Mouse (Mus musculus): Measurements from ENCODE around the gene Ankrd33b. TPM values are rescaled to one million over a fixed set of nuclear protein-coding genes. Genes with fewer than 3 reads are reported as not detected.

Gene Ankrd33b
- total RNA-seq, 1 experiment: 3.8 TPM

DNA sequence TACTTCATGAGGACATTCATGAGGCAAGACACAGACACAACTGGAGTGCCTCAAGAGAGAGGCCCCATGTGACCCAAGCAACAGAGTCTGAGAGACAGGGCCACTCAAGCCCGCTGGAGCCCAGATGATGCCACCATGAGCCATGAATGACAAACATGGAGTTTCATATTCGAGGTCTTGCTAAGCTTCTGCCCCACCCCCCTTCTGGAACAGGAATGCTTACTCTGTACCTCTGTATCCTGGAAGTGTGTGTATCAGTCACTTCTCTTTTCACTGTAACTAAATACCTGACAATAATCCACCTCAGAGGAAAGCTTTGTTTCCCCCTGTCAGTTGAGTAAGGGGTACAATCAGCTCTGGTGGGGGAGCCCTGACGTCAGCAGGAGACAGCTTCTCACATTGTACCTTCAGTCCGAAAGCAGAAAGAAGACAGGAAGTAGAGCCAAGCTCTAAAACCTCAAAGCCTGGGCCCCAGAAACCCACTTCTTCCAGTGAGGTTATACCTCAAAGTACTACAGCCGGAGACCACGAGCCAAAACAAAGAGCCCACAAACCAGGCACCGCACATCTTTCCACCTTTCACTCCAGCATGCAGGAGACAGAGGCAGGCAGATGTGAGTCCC is 34.9 kb downstream of the Ankrd33b start:
- H3K9ac ChIP-seq (ENCODE audit: insufficient read depth, low read depth, low read length, poor library complexity, severe bottlenecking): no peak overlapping the region
- H3K27ac ChIP-seq (ENCODE audit: insufficient read depth, low read depth, low read length, poor library complexity, severe bottlenecking): no peak overlapping the region

DNA sequence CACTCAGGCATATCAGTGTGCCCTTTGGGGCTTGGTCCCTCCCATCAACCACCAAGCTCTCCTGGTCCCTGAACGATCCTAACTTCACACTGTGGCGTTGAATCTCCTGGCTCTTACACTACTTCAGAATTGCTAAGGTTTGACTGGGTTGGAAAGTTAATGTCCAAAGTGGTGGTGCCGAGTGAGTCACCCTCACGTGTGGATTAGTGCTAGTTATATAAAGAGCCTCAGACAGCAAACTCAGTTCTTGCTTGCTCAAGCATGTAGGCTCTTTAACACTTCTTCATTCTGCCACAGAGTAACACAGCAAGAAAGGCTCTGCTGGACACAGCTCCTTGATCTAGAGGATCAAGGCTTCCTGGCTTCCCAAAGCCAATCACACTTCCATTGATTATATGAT is 35.8 kb downstream of the Ankrd33b start:
- in situ Hi-C loops (cut with MboI; ENCODE audit: low sequenced_read_pairs in 2 of 2, unreplicated experiment in 2 of 2): no loop called here
- peaks cover 0 to 4% of the 10 kb centered on the region in 2 experiments; a peak in 1 of 4 replicates for H3K4me1 ChIP-seq (ENCODE audit: control insufficient read depth in 2 of 2, insufficient read depth in 2 of 2, low read length in 2 of 2, poor library complexity in 1 of 2)
- no peaks in the 10 kb centered on the region for H3K36me3 ChIP-seq (ENCODE audit: control insufficient read depth, insufficient read depth, low read length, poor library complexity, severe bottlenecking)
- no peak overlapping the region for H3K9ac ChIP-seq (ENCODE audit: insufficient read depth, low read depth, low read length, poor library complexity, severe bottlenecking)
- no peak overlapping the region for H3K27ac ChIP-seq (ENCODE audit: insufficient read depth, low read depth, low read length, poor library complexity, severe bottlenecking)
- no peak for TF ChIP-seq MAFK (IDR thresholded peaks at IDR 0.05; ENCODE audit: insufficient read depth, low read depth, low read length)
- TF ChIP-seq ZNF384 (IDR thresholded peaks at IDR 0.05; ENCODE audit: low read depth, low read length): no peak
- TF ChIP-seq HCFC1 (IDR thresholded peaks at IDR 0.05; ENCODE audit: borderline replicate concordance, insufficient read depth, low read length): no peak
- TF ChIP-seq CHD2 (IDR thresholded peaks at IDR 0.05; ENCODE audit: low read depth, low read length): no peak
- TF ChIP-seq ZC3H11A (IDR thresholded peaks at IDR 0.05; ENCODE audit: borderline replicate concordance, low read depth, low read length): no peak
- H3K9me3 ChIP-seq (ENCODE audit: control insufficient read depth, insufficient read depth, low read depth, low read length): no peaks in the 10 kb centered on the region
- H3K4me3 ChIP-seq (ENCODE audit: insufficient read depth in 1 of 2, low read depth in 1 of 2, low read length in 2 of 2, poor library complexity in 1 of 2, severe bottlenecking in 1 of 2): no peak overlapping the region
- no peak for DNase-seq (ENCODE audit: low read depth, low spot score)

More for the DNA sequence above, 34.9 kb downstream of the Ankrd33b start:
- in situ Hi-C loops (cut with MboI; ENCODE audit: low sequenced_read_pairs in 2 of 2, unreplicated experiment in 2 of 2): no loop called here
- no peak for DNase-seq (ENCODE audit: low read depth, low spot score)
- H3K4me3 ChIP-seq (ENCODE audit: insufficient read depth in 1 of 2, low read depth in 1 of 2, low read length in 2 of 2, poor library complexity in 1 of 2, severe bottlenecking in 1 of 2): no peak overlapping the region
- H3K36me3 ChIP-seq (ENCODE audit: control insufficient read depth, insufficient read depth, low read length, poor library complexity, severe bottlenecking): no peaks in the 10 kb centered on the region
- H3K4me1 ChIP-seq (ENCODE audit: control insufficient read depth in 2 of 2, insufficient read depth in 2 of 2, low read length in 2 of 2, poor library complexity in 1 of 2): peaks cover 2 to 7% of the 10 kb centered on the region in 2 experiments; a peak in 2 of 4 replicates
- TF ChIP-seq MAFK (IDR thresholded peaks at IDR 0.05; ENCODE audit: insufficient read depth, low read depth, low read length): no peak
- TF ChIP-seq HCFC1 (IDR thresholded peaks at IDR 0.05; ENCODE audit: borderline replicate concordance, insufficient read depth, low read length): no peak
- TF ChIP-seq ZC3H11A (IDR thresholded peaks at IDR 0.05; ENCODE audit: borderline replicate concordance, low read depth, low read length): no peak
- TF ChIP-seq CHD2 (IDR thresholded peaks at IDR 0.05; ENCODE audit: low read depth, low read length): no peak
- no peaks in the 10 kb centered on the region for H3K9me3 ChIP-seq (ENCODE audit: control insufficient read depth, insufficient read depth, low read depth, low read length)

GRCm38 (mm10) chr15:31328082-31328614 is 39.4 kb downstream of the Ankrd33b start:
- no peak for DNase-seq (ENCODE audit: low read depth, low spot score)
- H3K4me3 ChIP-seq (ENCODE audit: insufficient read depth in 1 of 2, low read depth in 1 of 2, low read length in 2 of 2, poor library complexity in 1 of 2, severe bottlenecking in 1 of 2): no peak overlapping the region
- no peak for TF ChIP-seq MAFK (IDR thresholded peaks at IDR 0.05; ENCODE audit: insufficient read depth, low read depth, low read length)
- TF ChIP-seq ZC3H11A (IDR thresholded peaks at IDR 0.05; ENCODE audit: borderline replicate concordance, low read depth, low read length): no peak
- no peak for TF ChIP-seq ZNF384 (IDR thresholded peaks at IDR 0.05; ENCODE audit: low read depth, low read length)
- no peak for TF ChIP-seq HCFC1 (IDR thresholded peaks at IDR 0.05; ENCODE audit: borderline replicate concordance, insufficient read depth, low read length)
- TF ChIP-seq CHD2 (IDR thresholded peaks at IDR 0.05; ENCODE audit: low read depth, low read length): no peak
- H3K27ac ChIP-seq (ENCODE audit: insufficient read depth, low read depth, low read length, poor library complexity, severe bottlenecking): no peak overlapping the region
- in situ Hi-C loops (cut with MboI; ENCODE audit: low sequenced_read_pairs in 2 of 2, unreplicated experiment in 2 of 2): loop anchor here in 1 of 2 experiments (10.0 kb wide), 2 partner anchors 87 to 267 kb away; no protein-coding TSS in a partner anchor
- no peaks in the 10 kb centered on the region for H3K36me3 ChIP-seq (ENCODE audit: control insufficient read depth, insufficient read depth, low read length, poor library complexity, severe bottlenecking)
- no peak overlapping the region for H3K9ac ChIP-seq (ENCODE audit: insufficient read depth, low read depth, low read length, poor library complexity, severe bottlenecking)
- peaks cover 0 to 5% of the 10 kb centered on the region in 2 experiments; a peak in 2 of 4 replicates for H3K4me1 ChIP-seq (ENCODE audit: control insufficient read depth in 2 of 2, insufficient read depth in 2 of 2, low read length in 2 of 2, poor library complexity in 1 of 2)
- no peaks in the 10 kb centered on the region for H3K9me3 ChIP-seq (ENCODE audit: control insufficient read depth, insufficient read depth, low read depth, low read length)

DNA sequence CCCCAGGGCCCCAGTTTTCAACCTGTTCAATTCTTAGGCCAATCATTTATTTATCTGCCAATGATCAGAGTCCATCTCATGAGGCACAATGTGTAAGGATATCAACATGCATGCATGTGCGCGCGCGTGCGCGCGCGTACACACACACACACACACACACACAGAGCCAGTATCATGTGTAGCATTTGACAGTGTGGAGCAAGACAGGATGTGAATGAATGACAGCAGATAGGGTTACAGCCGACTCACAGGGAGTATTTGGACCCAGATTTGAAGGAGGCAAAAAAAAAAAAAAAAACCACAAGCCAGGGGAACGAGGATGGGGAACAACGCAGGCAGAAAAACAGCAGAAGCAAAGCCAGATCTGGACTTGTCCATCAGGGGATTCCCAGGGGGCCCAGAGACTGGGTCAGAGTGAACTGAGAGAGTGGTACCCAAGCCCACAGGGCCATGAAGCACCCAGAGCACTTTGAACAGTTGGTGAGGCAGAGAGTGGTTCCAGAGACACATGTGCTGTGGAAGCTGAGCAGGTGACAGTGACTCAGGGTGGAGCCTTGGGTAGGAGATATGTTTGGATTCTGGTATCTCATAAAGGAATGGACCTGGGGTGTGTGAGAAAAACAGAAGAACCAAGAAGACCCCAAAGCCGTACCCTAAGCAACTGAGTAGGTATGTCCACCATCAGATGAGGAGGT is 41.7 kb downstream of the Ankrd33b start:
- in situ Hi-C loops (cut with MboI; ENCODE audit: low sequenced_read_pairs in 2 of 2, unreplicated experiment in 2 of 2): loop anchor here in 1 of 2 experiments (10.0 kb wide), 2 partner anchors 89 to 269 kb away; no protein-coding TSS in a partner anchor
- no peak overlapping the region for H3K27ac ChIP-seq (ENCODE audit: insufficient read depth, low read depth, low read length, poor library complexity, severe bottlenecking)
- H3K4me3 ChIP-seq (ENCODE audit: insufficient read depth in 1 of 2, low read depth in 1 of 2, low read length in 2 of 2, poor library complexity in 1 of 2, severe bottlenecking in 1 of 2): no peak overlapping the region
- no peaks in the 10 kb centered on the region for H3K36me3 ChIP-seq (ENCODE audit: control insufficient read depth, insufficient read depth, low read length, poor library complexity, severe bottlenecking)
- H3K4me1 ChIP-seq (ENCODE audit: control insufficient read depth in 2 of 2, insufficient read depth in 2 of 2, low read length in 2 of 2, poor library complexity in 1 of 2): peaks cover 0 to 2% of the 10 kb centered on the region in 2 experiments; a peak in 1 of 4 replicates
- H3K9ac ChIP-seq (ENCODE audit: insufficient read depth, low read depth, low read length, poor library complexity, severe bottlenecking): no peak overlapping the region
- TF ChIP-seq ZC3H11A (IDR thresholded peaks at IDR 0.05; ENCODE audit: borderline replicate concordance, low read depth, low read length) (no peak), CHD2 (IDR thresholded peaks at IDR 0.05; ENCODE audit: low read depth, low read length) (no peak), ZNF384 (IDR thresholded peaks at IDR 0.05; ENCODE audit: low read depth, low read length) (no peak), MAFK (IDR thresholded peaks at IDR 0.05; ENCODE audit: insufficient read depth, low read depth, low read length) (no peak), HCFC1 (IDR thresholded peaks at IDR 0.05; ENCODE audit: borderline replicate concordance, insufficient read depth, low read length) (no peak)
- H3K9me3 ChIP-seq (ENCODE audit: control insufficient read depth, insufficient read depth, low read depth, low read length): no peaks in the 10 kb centered on the region
- DNase-seq (ENCODE audit: low read depth, low spot score): no peak

Data from ES-E14 (cell line).